Mouse (Mus musculus) thymus, postnatal 10 days (tissue): ENCODE measurements around the gene Dusp12.

Experiments
- DNase-seq, 2 experiments: peaks; one replicate each; pipeline ENCODE4 v3.0.0; 2021; ENCODE audit warnings: low spot score in 2 of 2

Gene Dusp12

GRCm38 (mm10) chr1:170898413-170899075, 13.2 kb upstream of the Dusp12 start:
- DNase-seq, result no peak

GRCm38 (mm10) chr1:170896651-170897281, 11.4 kb upstream of the Dusp12 start:
- no peak for DNase-seq

GRCm38 (mm10) chr1:170894603-170895602, 9.6 kb upstream of the Dusp12 start:
- DNase-seq, result peak in 1 of 2 experiments; percentile 50

- no peak for DNase-seq
Observed at GRCm38 (mm10) chr1:170892279-170892678, 6.9 kb upstream of the Dusp12 start.

- no peak for DNase-seq
Observed at GRCm38 (mm10) chr1:170891646-170892045, 6.3 kb upstream of the Dusp12 start.

GRCm38 (mm10) chr1:170889310-170889709, 4.0 kb upstream of the Dusp12 start:
- no peak for DNase-seq

- DNase-seq, result no peak
Observed at GRCm38 (mm10) chr1:170886044-170886458, 711 bp upstream of the Dusp12 start.

- DNase-seq, result no peak
Observed at GRCm38 (mm10) chr1:170884390-170884789, 950 bp downstream of the Dusp12 start.

GRCm38 (mm10) chr1:170882915-170883485, 2.3 kb downstream of the Dusp12 start:
- DNase-seq, result no peak

GRCm38 (mm10) chr1:170876906-170877305, 8.4 kb downstream of the Dusp12 start:
- DNase-seq, result no peak

GRCm38 (mm10) chr1:170875676-170876075, 9.7 kb downstream of the Dusp12 start:
- no peak for DNase-seq

GRCm38 (mm10) chr1:170871961-170872360, 13.4 kb downstream of the Dusp12 start:
- no peak for DNase-seq

GRCm38 (mm10) chr1:170871402-170871801, 13.9 kb downstream of the Dusp12 start:
- no peak for DNase-seq

- DNase-seq, result no peak
Observed at GRCm38 (mm10) chr1:170868905-170869283, 16.4 kb downstream of the Dusp12 start.

- peak; percentile 17 to 28 for DNase-seq
Observed at GRCm38 (mm10) chr1:170868107-170868904, 17.0 kb downstream of the Dusp12 start.

GRCm38 (mm10) chr1:170867691-170868105, 17.6 kb downstream of the Dusp12 start, which contains the start of gene Atf6:
Gene Atf6, minus strand, starts transcription at chr1:170867771.
- DNase-seq, result peak; percentile 84 to 85

- DNase-seq, result no peak
Observed at GRCm38 (mm10) chr1:170866992-170867690, 18.2 kb downstream of the Dusp12 start.

- no peak for DNase-seq
Observed at GRCm38 (mm10) chr1:170865406-170865805, 19.9 kb downstream of the Dusp12 start.

GRCm38 (mm10) chr1:170864754-170865153, 20.6 kb downstream of the Dusp12 start:
- DNase-seq, result no peak

- no peak for DNase-seq
Observed at GRCm38 (mm10) chr1:170864234-170864633, 21.1 kb downstream of the Dusp12 start.
